Mouse (Mus musculus): ENCODE measurements at regions not wholly inside any gene's neighbourhood (a gene's known extent, or its start where the extent isn't known, plus 50 kb on each side); places are given as distances from the start of the nearest gene placed in this dataset.

DNA sequence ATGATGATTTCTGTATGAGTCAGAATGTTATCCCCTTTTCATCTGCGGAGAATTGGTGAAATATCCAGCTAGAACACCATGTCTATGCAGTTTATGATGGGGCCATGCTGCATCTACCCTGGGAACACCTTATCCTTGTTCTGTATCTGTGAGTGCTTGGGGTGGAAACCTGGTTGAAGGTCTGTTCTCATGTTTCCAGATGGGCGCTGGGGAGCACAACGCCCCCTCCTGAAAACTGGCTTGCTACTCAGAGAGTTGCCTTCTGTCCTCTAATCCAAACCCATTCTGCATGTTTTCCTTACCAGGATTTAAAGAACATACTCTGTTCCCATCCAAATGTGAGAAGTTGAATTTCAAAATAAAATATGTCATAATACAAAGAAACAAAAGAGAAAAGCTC is 1239.5 kb upstream of the Zeb2 start:
- Histone ChIP-seq H3K27ac (ENCODE audit: poor library complexity, severe bottlenecking) (no peak overlapping the region), H3K9ac (no peak overlapping the region), H3K4me1 (replicated peaks) (no peaks in the 10 kb centered on the region), H3K36me3 (no peaks in the 10 kb centered on the region), H3K4me2 (no peak overlapping the region), H3K27me3 (replicated peaks) (no peaks in the 10 kb centered on the region), H3K9me3 (replicated peaks) (no peaks in the 10 kb centered on the region), H3K4me3 (no peak overlapping the region)
- ATAC-seq (ENCODE audit: insufficient number of reproducible peaks, low FRiP score) = no peak
- WGBS = 76% methylated on average over 3 of the region's 3 CpGs

DNA sequence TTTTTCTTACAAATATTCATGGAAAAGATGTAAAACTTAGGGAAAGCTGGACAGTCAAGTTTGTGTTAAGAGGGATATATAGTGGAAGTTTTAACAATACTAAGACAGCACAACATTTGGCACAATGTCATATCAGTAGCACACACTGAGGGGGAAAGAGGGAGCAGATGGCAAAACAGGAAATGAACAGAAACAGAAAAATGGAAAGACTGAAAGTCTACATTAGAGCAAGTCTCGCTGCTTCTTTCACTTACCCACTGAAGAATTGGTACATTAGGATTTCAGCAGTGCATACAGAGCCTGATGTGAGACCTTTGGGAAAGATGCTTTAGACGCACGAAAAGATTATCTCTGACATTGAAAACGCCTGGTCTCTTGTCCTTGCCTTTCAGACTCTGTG is 1223.5 kb upstream of the Zeb2 start:
- H3K4me1 ChIP-seq (replicated peaks) = no peaks in the 10 kb centered on the region
- ATAC-seq (ENCODE audit: insufficient number of reproducible peaks, low FRiP score) = no peak
- H3K4me2 ChIP-seq = no peak overlapping the region
- no peaks in the 10 kb centered on the region for H3K27me3 ChIP-seq (replicated peaks)
- H3K4me3 ChIP-seq = no peak overlapping the region
- no peak overlapping the region for H3K27ac ChIP-seq (ENCODE audit: poor library complexity, severe bottlenecking)
- H3K9me3 ChIP-seq (replicated peaks) = no peaks in the 10 kb centered on the region
- no peak overlapping the region for H3K9ac ChIP-seq
- WGBS = 65% methylated on average over 4 of the region's 4 CpGs
- H3K36me3 ChIP-seq = no peaks in the 10 kb centered on the region

DNA sequence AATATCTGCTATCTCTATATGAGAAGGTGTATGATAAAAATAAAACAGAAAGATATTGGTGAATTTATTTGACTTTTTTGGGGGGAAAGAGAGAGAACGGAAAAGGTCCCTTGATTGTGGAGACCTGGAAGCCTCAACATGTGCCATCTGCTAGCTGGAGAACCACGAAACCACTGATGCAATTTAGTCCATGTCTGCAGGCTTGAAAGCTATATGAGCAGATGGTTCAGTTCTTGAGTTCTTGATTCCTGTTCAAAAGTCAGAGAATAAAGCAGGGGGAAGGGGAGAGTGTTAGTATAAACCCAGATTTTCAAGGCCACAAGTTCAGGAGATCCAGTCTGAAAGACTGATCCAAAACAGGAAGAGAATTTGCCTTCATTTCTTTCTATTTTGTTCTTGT is 1199.5 kb upstream of the Zeb2 start:
- no peaks in the 10 kb centered on the region for H3K27me3 ChIP-seq (replicated peaks)
- H3K4me1 ChIP-seq (replicated peaks) = no peaks in the 10 kb centered on the region
- H3K36me3 ChIP-seq = no peaks in the 10 kb centered on the region
- 76% methylated on average over 2 of the region's 2 CpGs for WGBS
- H3K9ac ChIP-seq = no peak overlapping the region
- H3K4me3 ChIP-seq = no peak overlapping the region
- ATAC-seq (ENCODE audit: insufficient number of reproducible peaks, low FRiP score) = no peak
- no peak overlapping the region for H3K4me2 ChIP-seq
- no peaks in the 10 kb centered on the region for H3K9me3 ChIP-seq (replicated peaks)
- no peak overlapping the region for H3K27ac ChIP-seq (ENCODE audit: poor library complexity, severe bottlenecking)

- H3K4me2 ChIP-seq = no peak overlapping the region
- WGBS = 77% methylated on average over 3 of the region's 3 CpGs
- no peak overlapping the region for H3K9ac ChIP-seq
- ATAC-seq (ENCODE audit: insufficient number of reproducible peaks, low FRiP score) = no peak
- H3K27me3 ChIP-seq (replicated peaks) = no peaks in the 10 kb centered on the region
- no peaks in the 10 kb centered on the region for H3K9me3 ChIP-seq (replicated peaks)
- H3K4me1 ChIP-seq (replicated peaks) = no peaks in the 10 kb centered on the region
- no peaks in the 10 kb centered on the region for H3K36me3 ChIP-seq
- H3K27ac ChIP-seq (ENCODE audit: poor library complexity, severe bottlenecking) = no peak overlapping the region
- no peak overlapping the region for H3K4me3 ChIP-seq
Observed at GRCm38 (mm10) chr2:46315243-46315642, 1198.0 kb upstream of the Zeb2 start.

- no peaks in the 10 kb centered on the region for H3K36me3 ChIP-seq
- H3K4me1 ChIP-seq (replicated peaks) = no peaks in the 10 kb centered on the region
- H3K9me3 ChIP-seq (replicated peaks) = no peaks in the 10 kb centered on the region
- H3K9ac ChIP-seq = no peak overlapping the region
- no peak overlapping the region for H3K4me3 ChIP-seq
- no peak overlapping the region for H3K4me2 ChIP-seq
- no peak overlapping the region for H3K27ac ChIP-seq (ENCODE audit: poor library complexity, severe bottlenecking)
- ATAC-seq (ENCODE audit: insufficient number of reproducible peaks, low FRiP score) = no peak
- 81% methylated on average over 2 of the region's 2 CpGs for WGBS
- H3K27me3 ChIP-seq (replicated peaks) = no peaks in the 10 kb centered on the region
Observed at GRCm38 (mm10) chr2:46307582-46308153, 1190.5 kb upstream of the Zeb2 start.

GRCm38 (mm10) chr2:46302627-46303026 is 1185.4 kb upstream of the Zeb2 start:
- H3K9me3 ChIP-seq (replicated peaks) = no peaks in the 10 kb centered on the region
- H3K4me2 ChIP-seq = no peak overlapping the region
- no peak for ATAC-seq (ENCODE audit: insufficient number of reproducible peaks, low FRiP score)
- H3K27me3 ChIP-seq (replicated peaks) = no peaks in the 10 kb centered on the region
- no peaks in the 10 kb centered on the region for H3K36me3 ChIP-seq
- no peak overlapping the region for H3K9ac ChIP-seq
- WGBS = 42% methylated on average over 1 of the region's 1 CpGs
- H3K27ac ChIP-seq (ENCODE audit: poor library complexity, severe bottlenecking) = no peak overlapping the region
- H3K4me3 ChIP-seq = no peak overlapping the region
- no peaks in the 10 kb centered on the region for H3K4me1 ChIP-seq (replicated peaks)

DNA sequence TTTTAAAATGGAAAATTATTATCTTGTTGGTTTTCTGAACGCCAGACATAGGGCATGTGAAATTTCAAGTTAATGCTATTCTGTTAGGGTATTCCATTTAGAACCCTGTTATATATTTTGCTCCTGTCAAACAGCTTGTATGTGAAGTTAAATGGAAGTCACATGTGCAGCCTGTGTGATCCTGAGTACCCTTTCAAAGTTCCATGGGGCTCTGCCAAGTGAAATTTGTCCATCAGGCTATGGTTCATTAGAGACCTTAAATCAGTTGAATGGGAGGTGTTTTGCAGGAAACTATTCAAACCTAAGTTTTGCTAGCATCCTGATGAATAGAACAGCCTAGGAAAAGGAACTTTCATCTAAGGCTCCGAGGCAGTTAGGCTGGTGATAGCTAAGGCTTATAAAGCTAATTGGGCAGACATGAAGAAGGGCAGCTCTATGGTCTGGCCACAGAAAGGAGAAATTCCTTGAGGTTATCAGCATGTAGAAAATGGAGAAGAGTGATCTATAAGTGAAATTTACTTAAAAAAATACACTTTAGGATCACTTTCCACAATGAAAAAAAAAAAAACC is 1180.2 kb upstream of the Zeb2 start:
- H3K27ac ChIP-seq (ENCODE audit: poor library complexity, severe bottlenecking) = no peak overlapping the region
- no peaks in the 10 kb centered on the region for H3K36me3 ChIP-seq
- H3K27me3 ChIP-seq (replicated peaks) = no peaks in the 10 kb centered on the region
- no peak for ATAC-seq (ENCODE audit: insufficient number of reproducible peaks, low FRiP score)
- no peak overlapping the region for H3K4me3 ChIP-seq
- WGBS = 73% methylated on average over 2 of the region's 2 CpGs
- H3K4me1 ChIP-seq (replicated peaks) = no peaks in the 10 kb centered on the region
- no peak overlapping the region for H3K9ac ChIP-seq
- no peak overlapping the region for H3K4me2 ChIP-seq
- no peaks in the 10 kb centered on the region for H3K9me3 ChIP-seq (replicated peaks)

GRCm38 (mm10) chr2:46283929-46284598 is 1166.9 kb upstream of the Zeb2 start:
- 76% methylated on average over 5 of the region's 5 CpGs for WGBS
- no peak for ATAC-seq (ENCODE audit: insufficient number of reproducible peaks, low FRiP score)
- no peak overlapping the region for H3K9ac ChIP-seq

DNA sequence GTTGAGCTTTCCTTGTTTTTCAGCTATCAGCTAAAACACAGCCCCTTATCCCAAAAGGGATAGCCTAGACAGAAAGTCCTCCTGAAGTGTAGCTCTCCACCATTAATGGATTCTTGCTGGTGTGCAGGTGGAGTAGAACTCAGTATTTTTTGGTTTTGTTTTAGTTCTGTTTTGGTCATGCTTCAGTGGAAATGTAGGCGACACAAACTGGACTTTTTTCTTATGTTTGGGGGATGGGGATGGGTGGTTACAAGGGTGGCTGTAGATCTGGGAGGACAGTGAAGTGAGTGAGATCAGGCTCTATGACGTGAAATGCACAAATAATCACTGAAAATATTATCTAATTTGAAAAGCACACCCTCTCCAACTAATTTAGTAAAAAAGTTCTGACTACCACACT is 1163.6 kb upstream of the Zeb2 start:
- no peaks in the 10 kb centered on the region for H3K36me3 ChIP-seq
- H3K27me3 ChIP-seq (replicated peaks) = no peaks in the 10 kb centered on the region
- H3K9me3 ChIP-seq (replicated peaks) = no peaks in the 10 kb centered on the region
- WGBS = 64% methylated on average over 2 of the region's 2 CpGs
- H3K4me3 ChIP-seq = no peak overlapping the region
- H3K4me2 ChIP-seq = no peak overlapping the region
- no peak for ATAC-seq (ENCODE audit: insufficient number of reproducible peaks, low FRiP score)
- no peak overlapping the region for H3K27ac ChIP-seq (ENCODE audit: poor library complexity, severe bottlenecking)
- H3K9ac ChIP-seq = no peak overlapping the region
- H3K4me1 ChIP-seq (replicated peaks) = no peaks in the 10 kb centered on the region

More at GRCm38 (mm10) chr2:46283929-46284598, 1166.9 kb upstream of the Zeb2 start:
- Histone ChIP-seq H3K4me1 (replicated peaks) (no peaks in the 10 kb centered on the region), H3K27ac (ENCODE audit: poor library complexity, severe bottlenecking) (no peak overlapping the region), H3K27me3 (replicated peaks) (no peaks in the 10 kb centered on the region), H3K9me3 (replicated peaks) (no peaks in the 10 kb centered on the region), H3K4me2 (no peak overlapping the region), H3K4me3 (no peak overlapping the region), H3K36me3 (no peaks in the 10 kb centered on the region)

- no peaks in the 10 kb centered on the region for H3K9me3 ChIP-seq (replicated peaks)
- WGBS = 76% methylated on average over 1 of the region's 1 CpGs
- H3K27ac ChIP-seq (ENCODE audit: poor library complexity, severe bottlenecking) = no peak overlapping the region
- H3K9ac ChIP-seq = no peak overlapping the region
- no peaks in the 10 kb centered on the region for H3K4me1 ChIP-seq (replicated peaks)
- H3K36me3 ChIP-seq = no peaks in the 10 kb centered on the region
- no peak overlapping the region for H3K4me2 ChIP-seq
- no peak for ATAC-seq (ENCODE audit: insufficient number of reproducible peaks, low FRiP score)
- H3K27me3 ChIP-seq (replicated peaks) = no peaks in the 10 kb centered on the region
- H3K4me3 ChIP-seq = no peak overlapping the region
Observed at GRCm38 (mm10) chr2:46261618-46262017, 1144.4 kb upstream of the Zeb2 start.

DNA sequence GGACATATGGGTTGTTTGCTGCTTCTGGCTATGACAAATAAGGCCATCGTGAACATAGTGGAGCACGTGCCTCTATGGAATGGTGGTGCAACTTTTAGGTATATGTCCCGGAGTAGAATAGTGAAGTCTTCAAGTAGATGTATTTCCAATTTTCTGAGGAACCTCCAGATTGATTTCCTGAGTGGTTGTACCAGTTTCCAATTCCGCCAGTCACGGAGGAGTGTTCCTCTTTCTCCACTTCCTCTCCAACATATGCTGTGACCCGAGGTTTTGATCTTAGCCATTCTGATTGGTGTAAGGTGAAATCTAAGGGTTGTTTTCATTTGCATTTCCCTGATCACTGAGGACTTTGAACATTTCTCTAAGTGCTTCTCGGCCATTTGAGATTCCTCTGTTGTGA is 1134.4 kb upstream of the Zeb2 start:
- Histone ChIP-seq H3K27ac (ENCODE audit: poor library complexity, severe bottlenecking) (no peak overlapping the region), H3K9me3 (replicated peaks) (no peaks in the 10 kb centered on the region), H3K36me3 (no peaks in the 10 kb centered on the region), H3K9ac (no peak overlapping the region), H3K4me1 (replicated peaks) (no peaks in the 10 kb centered on the region), H3K27me3 (replicated peaks) (no peaks in the 10 kb centered on the region), H3K4me2 (no peak overlapping the region), H3K4me3 (no peak overlapping the region)
- WGBS = 73% methylated on average over 7 of the region's 7 CpGs
- ATAC-seq (ENCODE audit: insufficient number of reproducible peaks, low FRiP score) = no peak

DNA sequence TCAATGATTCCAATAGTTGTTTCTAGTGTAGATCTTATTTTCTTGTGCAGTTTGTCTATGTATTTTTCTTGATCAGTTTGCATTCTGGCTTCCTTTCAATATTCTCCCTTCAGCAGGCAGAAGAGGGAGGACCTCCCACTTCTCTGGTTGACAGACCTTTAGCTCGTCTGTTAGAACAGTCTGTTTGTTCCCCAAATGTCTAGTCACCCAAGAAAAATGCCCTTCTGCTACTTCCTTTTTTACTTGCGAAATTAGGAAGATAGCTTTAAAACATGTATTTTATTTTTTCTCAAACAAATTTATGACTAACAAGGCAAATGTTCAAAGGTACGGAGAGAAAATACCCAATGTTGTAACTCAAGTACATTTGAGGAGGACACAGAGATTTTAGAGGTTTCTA is 1128.5 kb upstream of the Zeb2 start:
- WGBS = 55% methylated on average over 3 of the region's 3 CpGs
- Histone ChIP-seq H3K4me3 (no peak overlapping the region), H3K9ac (no peak overlapping the region), H3K9me3 (replicated peaks) (no peaks in the 10 kb centered on the region), H3K27me3 (replicated peaks) (no peaks in the 10 kb centered on the region), H3K36me3 (no peaks in the 10 kb centered on the region), H3K27ac (ENCODE audit: poor library complexity, severe bottlenecking) (no peak overlapping the region), H3K4me1 (replicated peaks) (no peaks in the 10 kb centered on the region), H3K4me2 (no peak overlapping the region)
- ATAC-seq (ENCODE audit: insufficient number of reproducible peaks, low FRiP score) = no peak

All from heart, embryonic 12.5 days (tissue).